Mouse (Mus musculus) midbrain, postnatal 0 days (tissue): ENCODE measurements at regions not wholly inside any gene's neighbourhood (a gene's known extent, or its start where the extent isn't known, plus 50 kb on each side); places are given as distances from the start of the nearest gene placed in this dataset.
A peak's percentile ranks its signal among the peaks of the same experiment; 100 is the strongest.

ENCODE experiments used
- ATAC-seq: fragments of 200-750 bp; cut with Nextera tagmentation; 2 replicates; pipeline ENCODE4 v1.8.0; 2017; ENCODE audit warnings: moderate number of reproducible peaks, mild to moderate bottlenecking, moderate TSS enrichment, moderate library complexity; ENCODE audit not compliant: low FRiP score
- DNase-seq: peaks from one replicate; pipeline ENCODE4 v3.0.0-alpha.2; 2015; ENCODE audit warnings: low spot score
- H3K27ac ChIP-seq: fragments of 300-500 bp; sonication (generic); 2 replicates; pipeline ENCODE4 v1.5.1; 2014; ENCODE audit warnings: low read depth, mild to moderate bottlenecking, low read length, mixed read lengths
- H3K27me3 ChIP-seq: fragments of 300-500 bp; sonication (generic); 2 replicates; pipeline ENCODE4 v1.6.1; 2014; ENCODE audit warnings: low read length, control low read depth, mixed read lengths; ENCODE audit not compliant: insufficient read depth
- H3K36me3 ChIP-seq: fragments of 300-500 bp; sonication (generic); 2 replicates; pipeline ENCODE4 v1.6.1; 2014; ENCODE audit warnings: low read length, control low read depth, mixed read lengths; ENCODE audit not compliant: insufficient read depth
- H3K4me1 ChIP-seq: fragments of 300-500 bp; sonication (generic); 2 replicates; pipeline ENCODE4 v1.6.1; 2014; ENCODE audit warnings: mild to moderate bottlenecking, control low read depth, antibody characterized with exemption, low read length, mixed read lengths; ENCODE audit not compliant: insufficient read depth
- H3K4me2 ChIP-seq: fragments of 300-500 bp; sonication (generic); 2 replicates; pipeline ENCODE4 v1.6.1; 2014; ENCODE audit warnings: low read depth, mild to moderate bottlenecking, low read length, mixed read lengths; ENCODE audit not compliant: poor library complexity, severe bottlenecking
- H3K4me3 ChIP-seq: fragments of 300-500 bp; sonication (generic); 2 replicates; pipeline ENCODE4 v1.5.1; 2014; ENCODE audit warnings: low read depth, mild to moderate bottlenecking, low read length, moderate library complexity
- H3K9ac ChIP-seq: fragments of 300-500 bp; sonication (generic); replicated peaks from 2 replicates; pipeline ENCODE4 v1.6.1; 2014; ENCODE audit warnings: mild to moderate bottlenecking, low read length, moderate library complexity, mixed read lengths; ENCODE audit not compliant: poor library complexity, severe bottlenecking
- H3K9me3 ChIP-seq: fragments of 300-500 bp; sonication (generic); 2 replicates; pipeline ENCODE4 v1.6.1; 2016; ENCODE audit warnings: low read length, control low read depth
- CTCF ChIP-seq: IDR thresholded peaks from 2 replicates; pipeline ENCODE4 v1.5.1; 2016; ENCODE audit warnings: antibody characterized with exemption, mild to moderate bottlenecking
- WGBS: fragments of 180-500 bp; shearing (Covaris S2); extraction: QIAGEN DNeasy Blood & Tissue Kit; methylation state at CpG from one replicate; pipeline ENCODE4 v1.1.7; 2014; 5-methylcytosine and 5-hydroxymethylcytosine counted together

- DNase-seq: no peak
- H3K27me3 ChIP-seq: no peaks in the 10 kb centered on the region
- H3K4me1 ChIP-seq: 0 out of 2 replicates have a peak, but pooled peaks cover 3% of the 10 kb centered on the region
- 0 out of 2 replicates have a peak overlapping the region, but pooled peaks have one; percentile 4 for H3K9ac ChIP-seq
- TF ChIP-seq CTCF: no peak
- no peak overlapping the region for H3K4me2 ChIP-seq
- ATAC-seq: no peak
- H3K9me3 ChIP-seq: no peaks in the 10 kb centered on the region
- no peak overlapping the region for H3K4me3 ChIP-seq
- H3K36me3 ChIP-seq: no peaks in the 10 kb centered on the region
- WGBS: 12% methylated on average over 4 of the region's 4 CpGs
- H3K27ac ChIP-seq: 0 out of 2 replicates have a peak overlapping the region, but pooled peaks have one; percentile 7
These were observed 105.7 kb downstream of the Samd5 start for GRCm38 (mm10) chr10:9569277-9569676.

- Histone ChIP-seq H3K4me2 (no peak overlapping the region), H3K4me1 (no peaks in the 10 kb centered on the region), H3K27me3 (no peaks in the 10 kb centered on the region), H3K4me3 (no peak overlapping the region), H3K36me3 (no peaks in the 10 kb centered on the region), H3K9ac (no peak overlapping the region), H3K27ac (no peak overlapping the region), H3K9me3 (no peaks in the 10 kb centered on the region)
- WGBS: 28% methylated on average over 4 of the region's 4 CpGs
- TF ChIP-seq CTCF: no peak
- DNase-seq (no peak), ATAC-seq (no peak)
These were observed 117.4 kb downstream of the Samd5 start for GRCm38 (mm10) chr10:9557517-9558065.

- Histone ChIP-seq H3K36me3 (no peaks in the 10 kb centered on the region), H3K9ac (no peak overlapping the region), H3K9me3 (no peaks in the 10 kb centered on the region), H3K27me3 (no peaks in the 10 kb centered on the region), H3K27ac (no peak overlapping the region), H3K4me2 (no peak overlapping the region), H3K4me3 (no peak overlapping the region), H3K4me1 (no peaks in the 10 kb centered on the region)
- WGBS: 43% methylated on average over 1 of the region's 1 CpGs
- no peak for ATAC-seq
- no peak for DNase-seq
- TF ChIP-seq CTCF: no peak
These were observed 117.9 kb downstream of the Samd5 start for GRCm38 (mm10) chr10:9557092-9557491.

- no peaks in the 10 kb centered on the region for H3K36me3 ChIP-seq
- H3K27me3 ChIP-seq: no peaks in the 10 kb centered on the region
- no peaks in the 10 kb centered on the region for H3K4me1 ChIP-seq
- 13% methylated on average over 3 of the region's 3 CpGs for WGBS
- no peak overlapping the region for H3K9ac ChIP-seq
- H3K9me3 ChIP-seq: no peaks in the 10 kb centered on the region
- H3K4me2 ChIP-seq: no peak overlapping the region
- no peak overlapping the region for H3K27ac ChIP-seq
- DNase-seq (no peak), ATAC-seq (no peak)
- TF ChIP-seq CTCF: no peak
- H3K4me3 ChIP-seq: no peak overlapping the region
These were observed 121.1 kb downstream of the Samd5 start for GRCm38 (mm10) chr10:9553946-9554345.

- Histone ChIP-seq H3K27ac (no peak overlapping the region), H3K27me3 (no peaks in the 10 kb centered on the region), H3K9ac (no peak overlapping the region), H3K4me2 (no peak overlapping the region), H3K36me3 (no peaks in the 10 kb centered on the region), H3K4me1 (no peaks in the 10 kb centered on the region), H3K4me3 (no peak overlapping the region), H3K9me3 (no peaks in the 10 kb centered on the region)
- 71% methylated on average over 10 of the region's 10 CpGs for WGBS
- DNase-seq (no peak), ATAC-seq (no peak)
- TF ChIP-seq CTCF: no peak
These were observed 124.9 kb downstream of the Samd5 start for GRCm38 (mm10) chr10:9549913-9550709.

- Histone ChIP-seq H3K27ac (no peak overlapping the region), H3K36me3 (no peaks in the 10 kb centered on the region), H3K9me3 (no peaks in the 10 kb centered on the region), H3K4me2 (no peak overlapping the region), H3K4me1 (no peaks in the 10 kb centered on the region), H3K9ac (no peak overlapping the region), H3K27me3 (no peaks in the 10 kb centered on the region), H3K4me3 (no peak overlapping the region)
- no peak for ATAC-seq
- DNase-seq: no peak
- TF ChIP-seq CTCF: no peak
- 62% methylated on average over 6 of the region's 6 CpGs for WGBS
These were observed 129.2 kb downstream of the Samd5 start for GRCm38 (mm10) chr10:9545807-9546206.
